Mouse (Mus musculus) gastrocnemius, postnatal 14 days (tissue): Measurements from ENCODE around the gene Ankrd54. TPM values are rescaled to one million over a fixed set of nuclear protein-coding genes. Genes with fewer than 3 reads are reported as not detected.
A peak's percentile ranks its signal among the peaks of the same experiment; 100 is the strongest.
"Not testable (repeated sequence)": the region's sequence is repeated elsewhere in the genome, so short reads cannot be mapped to it uniquely, and the experiment has no call there.

Experiments used
- DNase-seq: peaks from one replicate; pipeline ENCODE4 v3.0.0; 2021; ENCODE audit warnings: mixed read lengths
- intact Hi-C: fragments of 180-260 bp; cut with DNase I; formaldehyde crosslinking; loops from one replicate; pipeline ENCODE4 v1.15.1; 2025; ENCODE audit warnings: low total_unique reads
- total RNA-seq, 2 experiments: library from RNA; stranded (reverse); gene quantifications; 2 replicates each; pipeline ENCODE4 v1.2.3; 2021

The Ankrd54 gene
- total RNA-seq, 2 experiments from 2014 or later: 5.4 to 6.1 TPM

- no peak for DNase-seq
- intact Hi-C loops: no loop called here
Measured at GRCm38 (mm10) chr15:79050160-79050845, 12.4 kb downstream of the Ankrd54 start.

GRCm38 (mm10) chr15:79048186-79048585 lies 14.5 kb downstream of the Ankrd54 start:
- DNase-seq: no peak
- intact Hi-C loops: no loop called here

- intact Hi-C loops: no loop called here
- DNase-seq: no peak
Measured at GRCm38 (mm10) chr15:79044837-79045236, 17.9 kb downstream of the Ankrd54 start.

- intact Hi-C loops: no loop called here
Measured at GRCm38 (mm10) chr15:79042721-79043491, 19.8 kb downstream of the Ankrd54 start.

GRCm38 (mm10) chr15:79041585-79041984 lies 21.1 kb downstream of the Ankrd54 start, which contains the start of gene Galr3:
Galr3 (plus strand) TSS chr15:79041885.
- intact Hi-C loops: no loop called here
- DNase-seq: no peak

More at GRCm38 (mm10) chr15:79042721-79043491, 19.8 kb downstream of the Ankrd54 start:
- no peak for DNase-seq

GRCm38 (mm10) chr15:79040501-79041416 lies 21.9 kb downstream of the Ankrd54 start:
- intact Hi-C loops: no loop called here
- DNase-seq: no peak

- intact Hi-C loops: no loop called here
- DNase-seq: peak; percentile 81
Measured at GRCm38 (mm10) chr15:79038853-79039252, 23.8 kb downstream of the Ankrd54 start.

GRCm38 (mm10) chr15:79038331-79038730 lies 24.4 kb downstream of the Ankrd54 start:
- DNase-seq: no peak
- intact Hi-C loops: no loop called here

- intact Hi-C loops: no loop called here
- DNase-seq: peak; percentile 82
Measured at GRCm38 (mm10) chr15:79037913-79038328, 24.8 kb downstream of the Ankrd54 start.

- intact Hi-C loops: not testable (repeated sequence)
Measured at GRCm38 (mm10) chr15:79031908-79032307, 30.8 kb downstream of the Ankrd54 start.

GRCm38 (mm10) chr15:79030551-79031435 lies 31.9 kb downstream of the Ankrd54 start:
- intact Hi-C loops: no loop called here
- peak; percentile 92 for DNase-seq

More at GRCm38 (mm10) chr15:79031908-79032307, 30.8 kb downstream of the Ankrd54 start:
- DNase-seq: not testable (repeated sequence)

- intact Hi-C loops: no loop called here
Measured at GRCm38 (mm10) chr15:79029519-79030241, 33.0 kb downstream of the Ankrd54 start.

GRCm38 (mm10) chr15:79028823-79029484 lies 33.7 kb downstream of the Ankrd54 start:
- intact Hi-C loops: no loop called here
- no peak for DNase-seq

More at GRCm38 (mm10) chr15:79029519-79030241, 33.0 kb downstream of the Ankrd54 start:
- no peak for DNase-seq

GRCm38 (mm10) chr15:79028237-79028738 lies 34.4 kb downstream of the Ankrd54 start, which contains the start of gene H1f0:
H1f0 (plus strand) TSS chr15:79028450.
- peak; percentile 96 for DNase-seq
- intact Hi-C loops: no loop called here

- DNase-seq: peak; percentile 48
- intact Hi-C loops: no loop called here
Measured at GRCm38 (mm10) chr15:79027291-79028205, 35.1 kb downstream of the Ankrd54 start.
